Mouse (Mus musculus) ES-Bruce4 (cell line): Measurements from ENCODE around the gene Zc3h12c.

Experiments
- CTCF ChIP-seq: IDR thresholded peaks from one replicate; pipeline ENCODE4 v1.8.1; 2011; ENCODE audit warnings: low read depth, low read length
- EP300 ChIP-seq: IDR thresholded peaks from 2 replicates; pipeline ENCODE4 v1.6.1; 2011; ENCODE audit warnings: low read depth, low read length; ENCODE audit not compliant: insufficient read depth
- POLR2A ChIP-seq: IDR thresholded peaks from one replicate; pipeline ENCODE4 v1.8.1; 2011; ENCODE audit warnings: low read length; ENCODE audit not compliant: insufficient read depth

GRCm38 (mm10) chr9:52094016-52094415 is 74.4 kb downstream of the Zc3h12c start:
- TF ChIP-seq POLR2A, result no peak
- TF ChIP-seq CTCF, result no peak
- no peak for TF ChIP-seq EP300
